Mouse (Mus musculus) hindbrain, postnatal 0 days (tissue): ENCODE data around the gene Gm49368. TPM values are rescaled to one million over a fixed set of nuclear protein-coding genes. Genes with fewer than 3 reads are reported as not detected.
"Not testable (repeated sequence)": the region's sequence is repeated elsewhere in the genome, so short reads cannot be mapped to it uniquely, and the experiment has no call there.

ENCODE experiments used
- ATAC-seq: fragments of 200-750 bp; cut with Nextera tagmentation; 2 replicates; pipeline ENCODE4 v1.8.0; 2017; ENCODE audit warnings: mild to moderate bottlenecking, moderate TSS enrichment, moderate library complexity
- DNase-seq: peaks from one replicate; pipeline ENCODE4 v3.0.0-alpha.2; 2015; ENCODE audit warnings: low spot score
- H3K27ac ChIP-seq: fragments of 300-500 bp; sonication (generic); 2 replicates; pipeline ENCODE4 v1.5.1; 2014; ENCODE audit warnings: mild to moderate bottlenecking
- H3K27me3 ChIP-seq: fragments of 300-500 bp; sonication (generic); 2 replicates; pipeline ENCODE4 v1.6.1; 2014; ENCODE audit warnings: low read length, mixed read lengths; ENCODE audit not compliant: insufficient read depth
- H3K36me3 ChIP-seq: fragments of 300-500 bp; sonication (generic); 2 replicates; pipeline ENCODE4 v1.6.1; 2014; ENCODE audit warnings: low read length, mixed read lengths; ENCODE audit not compliant: insufficient read depth
- H3K4me1 ChIP-seq: fragments of 300-500 bp; sonication (generic); 2 replicates; pipeline ENCODE4 v1.6.1; 2014; ENCODE audit warnings: antibody characterized with exemption, low read length, mixed read lengths; ENCODE audit not compliant: insufficient read depth
- H3K4me2 ChIP-seq: fragments of 300-500 bp; sonication (generic); 2 replicates; pipeline ENCODE4 v1.6.1; 2014; ENCODE audit warnings: low read depth, mild to moderate bottlenecking, low read length, moderate library complexity, mixed read lengths
- H3K4me3 ChIP-seq: fragments of 300-500 bp; sonication (generic); 2 replicates; pipeline ENCODE4 v1.5.1; 2014; ENCODE audit warnings: low read length
- H3K9ac ChIP-seq: fragments of 300-500 bp; sonication (generic); replicated peaks from 2 replicates; pipeline ENCODE4 v1.6.1; 2014; ENCODE audit warnings: mild to moderate bottlenecking, low read length, moderate library complexity, mixed read lengths
- H3K9me3 ChIP-seq: fragments of 300-500 bp; sonication (generic); 2 replicates; pipeline ENCODE4 v1.6.1; 2016; ENCODE audit warnings: low read length, mixed read lengths
- CTCF ChIP-seq: IDR thresholded peaks from 2 replicates; pipeline ENCODE4 v1.5.1; 2016; ENCODE audit warnings: antibody characterized with exemption, control low read depth, low read depth
- WGBS: fragments of 180-500 bp; shearing (Covaris S2); extraction: QIAGEN DNeasy Blood & Tissue Kit; methylation state at CpG from one replicate; pipeline ENCODE4 v1.1.7; 2014; 5-methylcytosine and 5-hydroxymethylcytosine counted together
- polyA plus RNA-seq: library from polyadenylated mRNA; unstranded; fragments of >200 nt; fragmentation: Nextera tagmentation; extraction: Ambion mirVana; gene quantifications from 2 replicates; pipeline ENCODE4 v1.2.1, GENCODE M21; 2015
- total RNA-seq: library from RNA; depleted of rRNA; stranded (reverse); fragments of >200 nt; gene quantifications from 2 replicates; pipeline ENCODE4 v1.2.3, GENCODE M21; 2014

Gm49368 gene
- total and polyA plus RNA-seq, 2 experiments from 2014 or later, result not detected

GRCm38 (mm10) chr7:128033616-128034015 is 28.9 kb upstream of the Gm49368 start:
- H3K9me3 ChIP-seq, result no peaks in the 10 kb centered on the region
- H3K36me3 ChIP-seq, result no peaks in the 10 kb centered on the region
- H3K9ac ChIP-seq, result no peak overlapping the region
- H3K4me1 ChIP-seq, result no peaks in the 10 kb centered on the region
- H3K4me3 ChIP-seq, result no peak overlapping the region
- H3K4me2 ChIP-seq, result no peak overlapping the region
- H3K27ac ChIP-seq, result no peak overlapping the region
- no peak for DNase-seq
- H3K27me3 ChIP-seq, result no peaks in the 10 kb centered on the region
- ATAC-seq, result no peak
- 97% methylated on average over 4 of the region's 4 CpGs for WGBS
- TF ChIP-seq CTCF, result no peak

- not testable (repeated sequence) for H3K27ac ChIP-seq, H3K9ac ChIP-seq, H3K4me1 ChIP-seq, H3K36me3 ChIP-seq, DNase-seq, H3K9me3 ChIP-seq, ATAC-seq, H3K27me3 ChIP-seq, H3K4me2 ChIP-seq, H3K4me3 ChIP-seq
- 79% methylated on average over 15 of the region's 15 CpGs for WGBS
Measured at GRCm38 (mm10) chr7:128042161-128042820, 20.2 kb upstream of the Gm49368 start.

- TF ChIP-seq CTCF, result no peak
- ATAC-seq (no peak), DNase-seq (no peak)
- no peak overlapping the region for H3K4me2 ChIP-seq
- H3K9me3 ChIP-seq, result no peaks in the 10 kb centered on the region
- H3K4me3 ChIP-seq, result no peak overlapping the region
- H3K36me3 ChIP-seq, result no peaks in the 10 kb centered on the region
- no peaks in the 10 kb centered on the region for H3K4me1 ChIP-seq
- 66% methylated on average over 4 of the region's 4 CpGs for WGBS
- H3K9ac ChIP-seq, result no peak overlapping the region
- H3K27ac ChIP-seq, result no peak overlapping the region
- H3K27me3 ChIP-seq, result no peaks in the 10 kb centered on the region
Measured at GRCm38 (mm10) chr7:128044142-128044785, 18.2 kb upstream of the Gm49368 start.

GRCm38 (mm10) chr7:128045640-128046039 is 16.8 kb upstream of the Gm49368 start:
- 66% methylated on average over 2 of the region's 2 CpGs for WGBS
- H3K9ac ChIP-seq, result no peak overlapping the region
- no peaks in the 10 kb centered on the region for H3K4me1 ChIP-seq
- no peak overlapping the region for H3K27ac ChIP-seq
- H3K36me3 ChIP-seq, result no peaks in the 10 kb centered on the region
- H3K4me3 ChIP-seq, result no peak overlapping the region
- H3K4me2 ChIP-seq, result no peak overlapping the region
- no peaks in the 10 kb centered on the region for H3K27me3 ChIP-seq
- no peaks in the 10 kb centered on the region for H3K9me3 ChIP-seq
- DNase-seq, result no peak
- no peak for TF ChIP-seq CTCF
- no peak for ATAC-seq

- Histone ChIP-seq H3K9ac (no peak overlapping the region), H3K27me3 (no peaks in the 10 kb centered on the region), H3K9me3 (no peaks in the 10 kb centered on the region), H3K4me1 (no peaks in the 10 kb centered on the region), H3K4me3 (no peak overlapping the region), H3K4me2 (no peak overlapping the region), H3K36me3 (no peaks in the 10 kb centered on the region), H3K27ac (no peak overlapping the region)
- DNase-seq (no peak), ATAC-seq (no peak)
- no peak for TF ChIP-seq CTCF
- 92% methylated on average over 4 of the region's 4 CpGs for WGBS
Measured at GRCm38 (mm10) chr7:128048819-128049218, 13.7 kb upstream of the Gm49368 start.

GRCm38 (mm10) chr7:128049254-128049653 is 13.2 kb upstream of the Gm49368 start:
- Histone ChIP-seq H3K4me2 (no peak overlapping the region), H3K4me3 (no peak overlapping the region), H3K36me3 (no peaks in the 10 kb centered on the region), H3K9me3 (no peaks in the 10 kb centered on the region), H3K27me3 (no peaks in the 10 kb centered on the region), H3K27ac (no peak overlapping the region), H3K4me1 (no peaks in the 10 kb centered on the region), H3K9ac (no peak overlapping the region)
- no peak for DNase-seq
- TF ChIP-seq CTCF, result no peak
- no peak for ATAC-seq
- WGBS, result 98% methylated on average over 2 of the region's 2 CpGs

- no peaks in the 10 kb centered on the region for H3K4me1 ChIP-seq
- no peak overlapping the region for H3K27ac ChIP-seq
Measured at GRCm38 (mm10) chr7:128050739-128051138, 11.7 kb upstream of the Gm49368 start.

More at GRCm38 (mm10) chr7:128050739-128051138, 11.7 kb upstream of the Gm49368 start:
- DNase-seq (no peak), ATAC-seq (no peak)
- no peak overlapping the region for H3K4me2 ChIP-seq
- H3K36me3 ChIP-seq, result no peaks in the 10 kb centered on the region
- 77% methylated on average over 4 of the region's 4 CpGs for WGBS
- H3K9me3 ChIP-seq, result no peaks in the 10 kb centered on the region
- H3K4me3 ChIP-seq, result no peak overlapping the region
- no peak for TF ChIP-seq CTCF
- no peak overlapping the region for H3K9ac ChIP-seq
- no peaks in the 10 kb centered on the region for H3K27me3 ChIP-seq
